Mouse (Mus musculus): Measurements from ENCODE around the gene Nup214. TPM values are rescaled to one million over a fixed set of nuclear protein-coding genes. Genes with fewer than 3 reads are reported as not detected.

Gene Nup214
- total and polyA plus RNA-seq, 3 experiments, result 13.9 to 106 (median 50.9) TPM

DNA sequence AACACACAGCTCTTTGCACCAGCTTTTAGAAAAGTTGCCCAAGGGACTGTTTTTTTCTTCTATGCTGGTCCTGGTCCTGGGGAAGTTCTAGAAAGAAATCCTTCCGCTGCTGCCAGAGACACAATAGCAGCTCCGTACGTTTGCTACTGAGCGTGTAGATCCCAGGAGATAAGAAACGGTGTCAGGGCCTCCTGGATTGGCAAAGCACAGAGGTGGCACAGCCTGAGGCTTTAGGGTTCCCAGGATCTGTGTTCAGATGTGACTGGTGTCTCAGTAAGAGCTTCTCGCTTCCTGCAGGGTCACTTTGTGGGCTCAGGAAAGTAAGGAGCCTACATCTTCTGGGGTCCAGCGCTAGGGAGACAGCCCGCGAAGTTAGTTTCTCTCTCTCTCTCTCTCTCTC lies 23.3 kb upstream of the Nup214 start:
- H3K4me3 ChIP-seq (replicated peaks in 1 of 3; ENCODE audit: low read depth in 2 of 3, low read length in 2 of 3, poor library complexity in 1 of 3), result no peak overlapping the region
- TF ChIP-seq ETS1 (conservative IDR thresholded peaks at IDR 0.05; ENCODE audit: low read depth, low read length) (no peak), MAZ (IDR thresholded peaks at IDR 0.05; ENCODE audit: low read depth, low read length) (no peak), IRF4 (IDR thresholded peaks at IDR 0.05; ENCODE audit: low read depth, low read length) (no peak), SMC3 (IDR thresholded peaks at IDR 0.05; ENCODE audit: low read depth, low read length) (no peak)
- no peaks in the 10 kb centered on the region for H3K79me2 ChIP-seq (replicated peaks; ENCODE audit: control insufficient read depth, extremely low read depth, insufficient read depth, poor library complexity, severe bottlenecking)
- H3K4me1 ChIP-seq (ENCODE audit: control insufficient read depth in 1 of 2, insufficient read depth in 2 of 2), result peaks cover 5 to 6% of the 10 kb centered on the region in 2 experiments; a peak in 3 of 4 replicates
- peaks cover 91% of the 10 kb centered on the region for H3K27me3 ChIP-seq (replicated peaks)
- dilution Hi-C loops (cut with MboI; ENCODE audit: extremely low pct_ligation_motif_present, extremely low pct_unique_long_range_greater_than_20kb, low sequenced_read_pairs) (no loop called here), in situ Hi-C loops (cut with MboI; ENCODE audit: low pct_ligation_motif_present, low pct_unique_long_range_greater_than_20kb, low sequenced_read_pairs) (no loop called here)
- H3K9ac ChIP-seq (ENCODE audit: insufficient read depth, low read depth), result no peak overlapping the region
- no peak for DNase-seq (ENCODE audit: extremely low read depth)
- H3K27ac ChIP-seq (ENCODE audit: insufficient read depth, low read depth), result no peak overlapping the region
- H3K9me3 ChIP-seq (replicated peaks; ENCODE audit: low read length), result no peaks in the 10 kb centered on the region
- H3K4me2 ChIP-seq (ENCODE audit: insufficient read depth, low read depth, poor library complexity, severe bottlenecking), result no peak overlapping the region
- no peaks in the 10 kb centered on the region for H3K36me3 ChIP-seq (replicated peaks in 1 of 2; ENCODE audit: control insufficient read depth in 1 of 2, insufficient read depth in 1 of 2, low read length in 1 of 2)

DNA sequence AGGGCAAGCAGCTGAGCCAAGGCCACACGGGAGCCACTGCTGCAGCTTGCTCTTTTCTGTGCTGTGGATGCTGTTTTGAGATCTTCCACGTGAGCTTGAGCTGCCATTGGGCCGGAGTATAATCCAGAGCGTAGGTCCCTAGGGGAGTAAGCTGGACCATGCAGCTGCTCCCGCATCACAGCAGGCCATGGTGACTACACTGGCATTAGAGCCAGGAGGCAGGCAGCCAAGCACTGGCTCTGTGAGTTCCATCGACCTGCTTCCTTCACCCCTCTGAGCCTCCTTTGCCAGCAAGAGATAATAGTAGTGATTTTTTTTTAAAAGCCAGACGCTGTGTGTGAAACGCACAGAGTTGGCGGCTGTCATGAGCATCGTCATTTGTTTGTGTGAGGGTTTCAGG lies 22.0 kb upstream of the Nup214 start:
- H3K4me3 ChIP-seq (replicated peaks in 1 of 3; ENCODE audit: low read depth in 2 of 3, low read length in 2 of 3, poor library complexity in 1 of 3), result no peak overlapping the region
- DNase-seq (ENCODE audit: extremely low read depth), result no peak
- H3K4me2 ChIP-seq (ENCODE audit: insufficient read depth, low read depth, poor library complexity, severe bottlenecking), result no peak overlapping the region
- no peaks in the 10 kb centered on the region for H3K36me3 ChIP-seq (replicated peaks in 1 of 2; ENCODE audit: control insufficient read depth in 1 of 2, insufficient read depth in 1 of 2, low read length in 1 of 2)
- peaks cover 90% of the 10 kb centered on the region for H3K27me3 ChIP-seq (replicated peaks)
- H3K79me2 ChIP-seq (replicated peaks; ENCODE audit: control insufficient read depth, extremely low read depth, insufficient read depth, poor library complexity, severe bottlenecking), result no peaks in the 10 kb centered on the region
- TF ChIP-seq JUND (conservative IDR thresholded peaks at IDR 0.05; ENCODE audit: low read depth, low read length), result no peak
- no peak for TF ChIP-seq USF2 (conservative IDR thresholded peaks at IDR 0.05; ENCODE audit: low read depth, low read length)
- TF ChIP-seq JUN (IDR thresholded peaks at IDR 0.05; ENCODE audit: insufficient read depth, low read depth, low read length), result no peak
- no peak for TF ChIP-seq E2F4 (IDR thresholded peaks at IDR 0.05; ENCODE audit: insufficient replicate concordance, low read depth, low read length)
- TF ChIP-seq MXI1 (IDR thresholded peaks at IDR 0.05; ENCODE audit: low read depth, low read length), result no peak
- no peak for TF ChIP-seq NELFE (IDR thresholded peaks at IDR 0.05; ENCODE audit: low read depth, low read length)
- TF ChIP-seq ZMIZ1 (IDR thresholded peaks at IDR 0.05; ENCODE audit: low read depth, low read length), result no peak
- no peak overlapping the region for H3K9ac ChIP-seq (ENCODE audit: insufficient read depth, low read depth)
- in situ Hi-C loops (cut with MboI; ENCODE audit: low pct_ligation_motif_present, low pct_unique_long_range_greater_than_20kb, low sequenced_read_pairs) (no loop called here), dilution Hi-C loops (cut with MboI; ENCODE audit: extremely low pct_ligation_motif_present, extremely low pct_unique_long_range_greater_than_20kb, low sequenced_read_pairs) (no loop called here)
- H3K27ac ChIP-seq (ENCODE audit: insufficient read depth, low read depth), result no peak overlapping the region
- no peaks in the 10 kb centered on the region for H3K9me3 ChIP-seq (replicated peaks; ENCODE audit: low read length)
- H3K4me1 ChIP-seq (ENCODE audit: control insufficient read depth in 1 of 2, insufficient read depth in 2 of 2), result peaks cover 5 to 6% of the 10 kb centered on the region in 2 experiments; a peak in 3 of 4 replicates

- dilution Hi-C loops (cut with MboI; ENCODE audit: extremely low pct_ligation_motif_present, extremely low pct_unique_long_range_greater_than_20kb, low sequenced_read_pairs) (no loop called here), in situ Hi-C loops (cut with MboI; ENCODE audit: low pct_ligation_motif_present, low pct_unique_long_range_greater_than_20kb, low sequenced_read_pairs) (no loop called here)
- H3K4me2 ChIP-seq (ENCODE audit: insufficient read depth, low read depth, poor library complexity, severe bottlenecking), result no peak overlapping the region
- peaks cover 5 to 6% of the 10 kb centered on the region in 2 experiments; a peak in 3 of 4 replicates for H3K4me1 ChIP-seq (ENCODE audit: control insufficient read depth in 1 of 2, insufficient read depth in 2 of 2)
- peaks cover 93% of the 10 kb centered on the region for H3K27me3 ChIP-seq (replicated peaks)
- no peaks in the 10 kb centered on the region for H3K9me3 ChIP-seq (replicated peaks; ENCODE audit: low read length)
- no peak overlapping the region for H3K4me3 ChIP-seq (replicated peaks in 1 of 3; ENCODE audit: low read depth in 2 of 3, low read length in 2 of 3, poor library complexity in 1 of 3)
- H3K36me3 ChIP-seq (replicated peaks in 1 of 2; ENCODE audit: control insufficient read depth in 1 of 2, insufficient read depth in 1 of 2, low read length in 1 of 2), result no peaks in the 10 kb centered on the region
- no peaks in the 10 kb centered on the region for H3K79me2 ChIP-seq (replicated peaks; ENCODE audit: control insufficient read depth, extremely low read depth, insufficient read depth, poor library complexity, severe bottlenecking)
- H3K9ac ChIP-seq (ENCODE audit: insufficient read depth, low read depth), result no peak overlapping the region
- DNase-seq (ENCODE audit: extremely low read depth), result no peak
- TF ChIP-seq GABPA (IDR thresholded peaks at IDR 0.05; ENCODE audit: insufficient replicate concordance, low read depth, low read length) (no peak), TBP (conservative IDR thresholded peaks at IDR 0.05; ENCODE audit: low read depth, low read length) (no peak), ZMIZ1 (IDR thresholded peaks at IDR 0.05; ENCODE audit: low read depth, low read length) (no peak), MEF2A (IDR thresholded peaks at IDR 0.05; ENCODE audit: borderline replicate concordance, low read depth, low read length) (no peak), NRF1 (IDR thresholded peaks at IDR 0.05; ENCODE audit: low read depth, low read length) (no peak), ELF1 (IDR thresholded peaks at IDR 0.05; ENCODE audit: low read depth, low read length) (no peak), TCF12 (IDR thresholded peaks at IDR 0.05; ENCODE audit: low read depth, low read length) (no peak), KAT2A (IDR thresholded peaks at IDR 0.05; ENCODE audit: insufficient replicate concordance, low read length) (no peak), USF2 (conservative IDR thresholded peaks at IDR 0.05; ENCODE audit: low read depth, low read length) (no peak), SMC3 (IDR thresholded peaks at IDR 0.05; ENCODE audit: low read depth, low read length) (no peak), ZC3H11A (IDR thresholded peaks at IDR 0.05; ENCODE audit: low read depth, low read length) (no peak), JUN (IDR thresholded peaks at IDR 0.05; ENCODE audit: insufficient read depth, low read depth, low read length) (no peak), CHD2 (IDR thresholded peaks at IDR 0.05; ENCODE audit: low read length) (no peak), USF1 (IDR thresholded peaks at IDR 0.05; ENCODE audit: low read depth, low read length) (no peak), BHLHE40 (IDR thresholded peaks at IDR 0.05; ENCODE audit: low read depth, low read length) (no peak), ZKSCAN1 (IDR thresholded peaks at IDR 0.05; ENCODE audit: borderline replicate concordance, low read depth, low read length) (no peak), JUND (conservative IDR thresholded peaks at IDR 0.05; ENCODE audit: low read depth, low read length) (no peak)
- no peak overlapping the region for H3K27ac ChIP-seq (ENCODE audit: insufficient read depth, low read depth)
These were observed 21.5 kb upstream of the Nup214 start for GRCm38 (mm10) chr2:31952725-31953124.

Measured in CH12.LX (cell line).